Comparison of ENCODE assay signal across 30 mouse cellular contexts in the genomic region with DNA sequence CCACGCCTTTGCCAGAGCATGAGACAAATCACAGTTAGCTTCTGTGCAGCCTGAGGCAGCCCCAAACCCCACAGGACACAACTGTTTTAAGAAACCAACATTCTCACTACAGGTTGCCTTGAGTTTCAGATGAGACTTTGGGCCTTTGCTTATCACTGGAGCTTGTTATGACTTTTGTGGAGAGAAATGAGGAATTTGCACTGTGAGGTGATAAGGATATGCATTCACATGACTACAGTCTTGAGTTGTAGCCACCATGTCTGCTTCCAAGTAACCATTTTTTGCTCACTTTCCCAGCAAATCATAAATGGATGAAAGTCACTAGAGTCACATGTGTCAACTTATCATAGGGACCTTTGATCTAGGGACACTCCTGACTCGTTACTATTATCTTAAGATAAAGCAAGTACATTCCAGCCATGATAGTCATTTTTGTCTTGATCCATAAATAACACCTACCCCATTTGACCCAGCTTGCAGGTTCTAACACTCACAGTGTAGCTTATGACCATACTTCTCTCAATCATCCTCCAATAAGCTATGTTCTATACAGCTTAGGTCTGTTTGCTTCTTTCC. TPM values are rescaled to one million over a fixed set of nuclear protein-coding genes. Genes with fewer than 3 reads are reported as not detected.
"Had no signal": no experiment of that assay in that cellular context is flagged by ENCODE, and none has a peak within 500 bp of the region (broad histone marks: within the 10 kb centered on the region; RNA-seq: fewer than 3 reads in every experiment).

No protein-coding gene starts in this region.

- H3K9ac ChIP-seq: limb, embryonic 12.5 days; limb, embryonic 15.5 days; liver, postnatal 0 days; lung, embryonic 15.5 days; neural tube, embryonic 12.5 days; neural tube, embryonic 15.5 days had no signal

- H3K4me1 ChIP-seq: limb, embryonic 12.5 days; limb, embryonic 15.5 days; lung, embryonic 15.5 days; neural tube, embryonic 12.5 days; neural tube, embryonic 15.5 days had no signal

- H3K4me2 ChIP-seq: limb, embryonic 12.5 days; limb, embryonic 15.5 days; lung, embryonic 15.5 days; midbrain, embryonic 11.5 days; neural tube, embryonic 12.5 days; neural tube, embryonic 15.5 days had no signal

- DNase-seq: kidney, adult 18-20 months; kidney, adult 9 months; kidney, postnatal 14 days; kidney, postnatal 4 days; left cerebral cortex, postnatal 4 days; liver, postnatal 0 days; lung, postnatal 10 days; lung, postnatal 36 days; midbrain, embryonic 14.5 days; right cerebral cortex, adult 18-20 months; right cerebral cortex, postnatal 14 days; right cerebral cortex, postnatal 4 days; spleen, adult 18-20 months; thymus, adult 18-20 months; thymus, postnatal 36 days had no signal

- H3K36me3 ChIP-seq: neural tube, embryonic 12.5 days had no signal

- H3K4me3 ChIP-seq: limb, embryonic 12.5 days; limb, embryonic 15.5 days; lung, embryonic 15.5 days; neural tube, embryonic 12.5 days; neural tube, embryonic 15.5 days had no signal

- H3K27me3 ChIP-seq: limb, embryonic 12.5 days; limb, embryonic 15.5 days; lung, embryonic 15.5 days; neural tube, embryonic 12.5 days; neural tube, embryonic 15.5 days had no signal

- H3K27ac ChIP-seq: limb, embryonic 12.5 days; limb, embryonic 15.5 days; lung, embryonic 15.5 days; neural tube, embryonic 12.5 days; neural tube, embryonic 15.5 days had no signal

- ATAC-seq: inflammation-experienced regulatory T-cells, adult 6 months; liver, postnatal 0 days had no signal

- H3K9me3 ChIP-seq: limb, embryonic 12.5 days; limb, embryonic 15.5 days; lung, embryonic 15.5 days; neural tube, embryonic 12.5 days; neural tube, embryonic 15.5 days had no signal

RNA-seq across cellular contexts. Expression of a gene that starts 41.0 kb away (rescaled TPM):
- total RNA-seq: layer of hippocampus, adult 18-20 months; layer of hippocampus, postnatal 14 days; left cerebral cortex, adult 8-10 months; left cerebral cortex, postnatal 14 days; left cerebral cortex, postnatal 4 days had no signal
- polyA plus RNA-seq: inflammation-experienced regulatory T-cells, adult 6 months; midbrain, embryonic 14.5 days; urinary bladder, adult 2 months had no signal

RNA-seq across cellular contexts. Expression of a gene that starts 46.3 kb away (rescaled TPM):
- total RNA-seq: layer of hippocampus, adult 18-20 months; layer of hippocampus, postnatal 14 days; left cerebral cortex, postnatal 14 days; left cerebral cortex, postnatal 4 days; megakaryocyte-erythroid progenitor cell, adult 5-6 weeks had no signal
- polyA plus RNA-seq: inflammation-experienced regulatory T-cells, adult 6 months; kidney, embryonic 16.5 days; limb, embryonic 12.5 days; liver, postnatal 0 days; lung, embryonic 15.5 days; midbrain, embryonic 11.5 days; midbrain, embryonic 14.5 days; neural tube, embryonic 12.5 days; neural tube, embryonic 15.5 days; stomach, embryonic 16.5 days had no signal

RNA-seq across cellular contexts. Expression of a gene that starts 49.4 kb away (rescaled TPM):
- total RNA-seq: layer of hippocampus, adult 18-20 months; layer of hippocampus, postnatal 14 days; left cerebral cortex, adult 8-10 months; left cerebral cortex, postnatal 14 days; left cerebral cortex, postnatal 4 days had no signal
- polyA plus RNA-seq: kidney, embryonic 16.5 days; limb, embryonic 12.5 days; limb, embryonic 15.5 days; liver, postnatal 0 days; lung, embryonic 15.5 days; midbrain, embryonic 11.5 days; midbrain, embryonic 14.5 days; neural tube, embryonic 12.5 days; neural tube, embryonic 15.5 days; urinary bladder, adult 2 months had no signal
